20 mouse cellular contexts compared by ENCODE assay signal in genomic region chr2:9574651-9575050, GRCm38 (mm10).
DNase-seq lines count a peak whose midpoint lies in the region; ATAC-seq and TF ChIP-seq lines count a peak whose summit lies in the region.
"Had no signal": no experiment of that assay in that cellular context is flagged by ENCODE, and none has a peak within 500 bp of the region (broad histone marks: within the 10 kb centered on the region; RNA-seq: fewer than 3 reads in every experiment).

No protein-coding gene starts in this region.

- 0 out of 2 replicates have a peak overlapping the region, but pooled peaks have one; percentile 16 for H3K27ac ChIP-seq in kidney, embryonic 16.5 days (ENCODE audit: low read length)
- no peak overlapping the region for H3K27ac ChIP-seq in forebrain, embryonic 15.5 days (replicated peaks)
- no peak overlapping the region for H3K27ac ChIP-seq in lung, embryonic 14.5 days (ENCODE audit: low read depth)
- H3K27ac ChIP-seq in cerebellum, adult 2 months (ENCODE audit: insufficient read depth, low read length) = no peak overlapping the region
- H3K27ac ChIP-seq: embryonic facial prominence, embryonic 12.5 days; heart, embryonic 13.5 days; hindbrain, embryonic 14.5 days; intestine, embryonic 15.5 days; limb, embryonic 13.5 days; liver, embryonic 14.5 days; midbrain, embryonic 15.5 days; stomach, postnatal 0 days had no signal

- no peak overlapping the region for H3K4me3 ChIP-seq in kidney, embryonic 16.5 days (ENCODE audit: low read length)
- H3K4me3 ChIP-seq in forebrain, embryonic 15.5 days = no peak overlapping the region
- no peak overlapping the region for H3K4me3 ChIP-seq in lung, embryonic 14.5 days (ENCODE audit: low read depth, low read length)
- H3K4me3 ChIP-seq in cerebellum, adult 2 months (replicated peaks; ENCODE audit: insufficient read depth, low read depth, low read length) = no peak overlapping the region
- H3K4me3 ChIP-seq: embryonic facial prominence, embryonic 12.5 days; erythroblast, embryonic 14.5 days; heart, embryonic 13.5 days; intestine, embryonic 15.5 days; limb, embryonic 13.5 days; midbrain, embryonic 15.5 days had no signal

- no peaks in the 10 kb centered on the region for H3K36me3 ChIP-seq in kidney, embryonic 16.5 days (ENCODE audit: insufficient read depth, low read length)
- no peaks in the 10 kb centered on the region for H3K36me3 ChIP-seq in forebrain, embryonic 15.5 days
- H3K36me3 ChIP-seq in lung, embryonic 14.5 days (ENCODE audit: insufficient read depth) = no peaks in the 10 kb centered on the region
- H3K36me3 ChIP-seq: embryonic facial prominence, embryonic 12.5 days; heart, embryonic 13.5 days; intestine, embryonic 15.5 days; limb, embryonic 13.5 days; midbrain, embryonic 15.5 days had no signal

- no peak overlapping the region for H3K4me2 ChIP-seq in kidney, embryonic 16.5 days (replicated peaks; ENCODE audit: low read depth, low read length)
- peak overlapping the region; percentile 27; the same call in 1 of the 2 replicates for H3K4me2 ChIP-seq in forebrain, embryonic 15.5 days (replicated peaks)
- H3K4me2 ChIP-seq in lung, embryonic 14.5 days = no peak overlapping the region
- H3K4me2 ChIP-seq: embryonic facial prominence, embryonic 12.5 days; heart, embryonic 13.5 days; hindbrain, embryonic 14.5 days; intestine, embryonic 15.5 days; limb, embryonic 13.5 days; midbrain, embryonic 15.5 days had no signal

- peaks cover 13% of the 10 kb centered on the region; the same call in 1 of the 2 replicates for H3K4me1 ChIP-seq in kidney, embryonic 16.5 days (ENCODE audit: insufficient read depth, low read length)
- H3K4me1 ChIP-seq in forebrain, embryonic 15.5 days = peaks cover 6% of the 10 kb centered on the region
- no peaks in the 10 kb centered on the region; the same call in 1 of the 2 replicates for H3K4me1 ChIP-seq in lung, embryonic 14.5 days (ENCODE audit: insufficient read depth)
- no peaks in the 10 kb centered on the region for H3K4me1 ChIP-seq in cerebellum, adult 2 months (ENCODE audit: control insufficient read depth, insufficient read depth, low read length)
- H3K4me1 ChIP-seq: embryonic facial prominence, embryonic 12.5 days; heart, embryonic 13.5 days; intestine, embryonic 15.5 days; limb, embryonic 13.5 days; midbrain, embryonic 15.5 days had no signal

- no peak overlapping the region for H3K9ac ChIP-seq in kidney, embryonic 16.5 days (replicated peaks; ENCODE audit: low read length)
- H3K9ac ChIP-seq in forebrain, embryonic 15.5 days (replicated peaks) = no peak overlapping the region
- H3K9ac ChIP-seq in lung, embryonic 14.5 days = no peak overlapping the region
- H3K9ac ChIP-seq: embryonic facial prominence, embryonic 12.5 days; heart, embryonic 13.5 days; hindbrain, embryonic 14.5 days; intestine, embryonic 15.5 days; limb, embryonic 13.5 days; liver, embryonic 14.5 days; midbrain, embryonic 15.5 days had no signal

- no peaks in the 10 kb centered on the region for H3K27me3 ChIP-seq in kidney, embryonic 16.5 days (ENCODE audit: insufficient read depth, low read length)
- H3K27me3 ChIP-seq in forebrain, embryonic 15.5 days = no peaks in the 10 kb centered on the region
- no peaks in the 10 kb centered on the region for H3K27me3 ChIP-seq in lung, embryonic 14.5 days (ENCODE audit: insufficient read depth, low read length)
- H3K27me3 ChIP-seq in cerebellum, adult 2 months (ENCODE audit: control insufficient read depth, insufficient read depth, low read length) = no peaks in the 10 kb centered on the region
- H3K27me3 ChIP-seq: embryonic facial prominence, embryonic 12.5 days; heart, embryonic 13.5 days; intestine, embryonic 15.5 days; limb, embryonic 13.5 days; midbrain, embryonic 15.5 days had no signal

- WGBS in kidney, embryonic 16.5 days = 75% methylated on average over 5 of the region's 5 CpGs
- WGBS in forebrain, embryonic 15.5 days = 61% methylated on average over 5 of the region's 5 CpGs
- WGBS in lung, embryonic 14.5 days = 69% methylated on average over 5 of the region's 5 CpGs
- WGBS in cerebellum, adult 2 months = 95% methylated on average over 5 of the region's 5 CpGs

- no peaks in the 10 kb centered on the region for H3K9me3 ChIP-seq in kidney, embryonic 16.5 days (ENCODE audit: low read length)
- H3K9me3 ChIP-seq in forebrain, embryonic 15.5 days = no peaks in the 10 kb centered on the region
- H3K9me3 ChIP-seq in lung, embryonic 14.5 days (ENCODE audit: low read depth, low read length) = no peaks in the 10 kb centered on the region
- H3K9me3 ChIP-seq: embryonic facial prominence, embryonic 12.5 days; heart, embryonic 13.5 days; intestine, embryonic 15.5 days; limb, embryonic 13.5 days; midbrain, embryonic 15.5 days had no signal

- ATAC-seq in kidney, embryonic 16.5 days (ENCODE audit: low FRiP score, low TSS enrichment) = peak; percentile 46; the same call in 1 of the 2 replicates
- peak; percentile 20; the same call in 1 of the 2 replicates for ATAC-seq in forebrain, embryonic 15.5 days (replicated peaks)
- peak; percentile 49; the same call in 1 of the 2 replicates for ATAC-seq in lung, embryonic 14.5 days (ENCODE audit: insufficient read depth)
- ATAC-seq in frontal cortex, adult (ENCODE audit: low TSS enrichment) = no peak

- TF ChIP-seq POLR2A in cerebellum, adult 2 months (IDR thresholded peaks at IDR 0.05; ENCODE audit: borderline replicate concordance, insufficient read depth, low read length) = no peak

- no peak for TF ChIP-seq CTCF in lung, embryonic 14.5 days (IDR thresholded peaks at IDR 0.05; ENCODE audit: low read depth)
- no peak for TF ChIP-seq CTCF in cerebellum, adult 2 months (IDR thresholded peaks at IDR 0.05; ENCODE audit: borderline replicate concordance, insufficient read depth, low read depth, low read length)

- DNase-seq in kidney, adult 11 months = no peak
- peak; percentile 22 for DNase-seq in lung, embryonic 14.5 days
- peak; percentile 55 for DNase-seq in lung, postnatal 36 days
- no peak for DNase-seq in cerebellum, adult 2 months
- DNase-seq: adrenal gland, adult 2 months; cerebellum, adult 9-10 months; gastrocnemius, postnatal 14 days; heart, adult 18-20 months had no signal

Comparison
In these comparisons a context has a peak if more than half of its experiments do, and no peak if none do; other contexts are left out.
1. DNase-seq: peak in lung, embryonic 14.5 days (single experiment) and lung, postnatal 36 days (single experiment); none in kidney, adult 11 months (single experiment) and cerebellum, adult 2 months (0 of 2).